Comparison of ENCODE assay signal across 16 mouse cellular contexts in the genomic region with DNA sequence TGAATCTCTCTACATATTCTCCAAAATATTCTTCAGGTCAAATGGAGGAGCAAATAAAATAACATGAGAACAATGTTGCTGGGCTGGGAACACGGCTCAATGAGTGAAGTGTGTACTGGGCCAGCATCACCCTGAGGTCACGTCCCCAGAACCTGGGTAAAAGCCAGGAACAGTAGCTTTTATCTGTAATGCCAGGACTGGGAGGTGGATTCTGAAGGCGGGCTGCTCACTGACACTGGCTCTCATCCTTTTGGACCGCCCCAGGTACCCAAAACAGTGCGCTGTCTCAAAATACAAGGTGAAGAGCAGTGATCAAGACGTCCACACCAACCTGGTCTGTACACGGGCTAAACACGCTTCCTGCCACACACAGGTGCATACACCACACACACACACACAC.
"Had no signal": no experiment of that assay in that cellular context is flagged by ENCODE, and none has a peak within 500 bp of the region (broad histone marks: within the 10 kb centered on the region; RNA-seq: fewer than 3 reads in every experiment).

No protein-coding gene starts in this region.

- H3K4me2 ChIP-seq: limb, embryonic 15.5 days; liver, embryonic 13.5 days; midbrain, embryonic 13.5 days had no signal

- H3K9ac ChIP-seq: limb, embryonic 12.5 days; limb, embryonic 15.5 days; liver, embryonic 13.5 days; midbrain, embryonic 13.5 days; neural tube, embryonic 13.5 days had no signal

- H3K27ac ChIP-seq: limb, embryonic 12.5 days; limb, embryonic 15.5 days; liver, embryonic 13.5 days; midbrain, embryonic 10.5 days; midbrain, embryonic 13.5 days; neural tube, embryonic 13.5 days had no signal

- H3K9me3 ChIP-seq: limb, embryonic 12.5 days; limb, embryonic 15.5 days; liver, embryonic 13.5 days; midbrain, embryonic 10.5 days; midbrain, embryonic 13.5 days; neural tube, embryonic 13.5 days had no signal

- H3K27me3 ChIP-seq: limb, embryonic 15.5 days; liver, embryonic 13.5 days; midbrain, embryonic 13.5 days; neural tube, embryonic 13.5 days had no signal

- DNase-seq: kidney, postnatal 25 days; left cerebral cortex, postnatal 4 days; liver, embryonic 13.5 days; lung, adult 2 months; lung, postnatal 14 days; lung, postnatal 4 days; retina, postnatal 1 day; right cerebral cortex, postnatal 25 days; thymus, postnatal 25 days had no signal

- ATAC-seq: intestine, embryonic 16.5 days had no signal

- H3K4me3 ChIP-seq: limb, embryonic 12.5 days; limb, embryonic 15.5 days; liver, embryonic 13.5 days; midbrain, embryonic 10.5 days; midbrain, embryonic 13.5 days; myocyte; neural tube, embryonic 13.5 days had no signal

- H3K36me3 ChIP-seq: limb, embryonic 12.5 days; limb, embryonic 15.5 days; midbrain, embryonic 10.5 days; midbrain, embryonic 13.5 days; neural tube, embryonic 13.5 days had no signal

- H3K4me1 ChIP-seq: midbrain, embryonic 10.5 days; midbrain, embryonic 13.5 days had no signal
